Mouse (Mus musculus) embryonic facial prominence, embryonic 10.5 days (tissue): Measurements from ENCODE around the gene Pak1ip1. TPM values are rescaled to one million over a fixed set of nuclear protein-coding genes. Genes with fewer than 3 reads are reported as not detected.

Experiments
- DNase-seq: peaks from one replicate; pipeline ENCODE4 v3.0.0-alpha.2; 2017; ENCODE audit warnings: low spot score
- H3K27ac ChIP-seq: fragments of 300-500 bp; sonication (generic); replicated peaks from 2 replicates; pipeline ENCODE4 v1.5.1; 2016; ENCODE audit warnings: mild to moderate bottlenecking
- H3K27me3 ChIP-seq: fragments of 300-500 bp; sonication (generic); replicated peaks from 2 replicates; pipeline ENCODE4 v1.6.1; 2016; ENCODE audit warnings: low read depth, mild to moderate bottlenecking; ENCODE audit not compliant: poor library complexity, severe bottlenecking
- H3K36me3 ChIP-seq: fragments of 300-500 bp; sonication (generic); replicated peaks from 2 replicates; pipeline ENCODE4 v1.6.1; 2016; ENCODE audit warnings: mild to moderate bottlenecking, moderate library complexity
- H3K4me1 ChIP-seq: fragments of 300-500 bp; sonication (generic); 2 replicates; pipeline ENCODE4 v1.6.1; 2016
- H3K4me3 ChIP-seq: fragments of 300-500 bp; sonication (generic); 2 replicates; pipeline ENCODE4 v1.5.1; 2016; ENCODE audit warnings: mild to moderate bottlenecking, moderate library complexity
- H3K9me3 ChIP-seq: fragments of 300-500 bp; sonication (generic); 2 replicates; pipeline ENCODE4 v1.6.1; 2016; ENCODE audit warnings: mild to moderate bottlenecking
- WGBS: fragments of 180-500 bp; shearing (Covaris S2); methylation state at CpG from one replicate; pipeline ENCODE4 v1.1.7; 2016; 5-methylcytosine and 5-hydroxymethylcytosine counted together
- polyA plus RNA-seq: library from polyadenylated mRNA; unstranded; fragments of >200 nt; fragmentation: Nextera tagmentation; extraction: Ambion mirVana; gene quantifications from 2 replicates; pipeline ENCODE4 v1.2.1, GENCODE M21; 2016

Gene Pak1ip1
- polyA plus RNA-seq, 1 experiment from 2014 or later: 65.7 TPM

DNA sequence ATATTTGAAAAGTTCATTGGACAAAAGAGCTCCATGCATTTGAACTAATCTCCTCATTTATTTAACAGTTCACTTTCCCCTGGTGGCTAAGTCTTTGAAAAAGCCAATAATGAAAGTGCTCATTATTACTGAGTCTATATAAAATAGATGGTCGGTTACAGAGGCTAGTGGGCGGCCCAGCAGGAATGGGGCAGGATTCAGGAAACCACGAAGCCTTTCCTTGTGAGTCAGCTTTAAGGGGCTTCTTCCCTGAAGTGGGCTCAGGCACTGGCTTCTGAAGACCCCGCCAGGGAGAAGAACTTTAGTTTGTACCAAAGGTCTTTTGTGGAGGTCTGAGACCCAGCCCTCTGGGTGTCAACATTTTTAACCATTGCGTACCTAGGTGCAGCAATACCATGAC, 51.1 kb downstream of the Pak1ip1 start:
- Histone ChIP-seq H3K36me3 (no peaks in the 10 kb centered on the region), H3K27me3 (0 out of 2 replicates have a peak, but pooled peaks cover 4% of the 10 kb centered on the region), H3K27ac (no peak overlapping the region), H3K4me1 (no peaks in the 10 kb centered on the region; the same call in 1 of the 2 replicates), H3K4me3 (no peak overlapping the region), H3K9me3 (no peaks in the 10 kb centered on the region)
- no peak for DNase-seq
- WGBS: 58% methylated on average over 5 of the region's 5 CpGs

Other genes with a start within 250 kb of the Pak1ip1 start
- gene Gcnt2, start 141.3 kb upstream of the Pak1ip1 start, polyA plus RNA-seq: 2.1 and 2.9 TPM in 2 replicates
- gene Tmem14c, start 15.3 kb downstream of the Pak1ip1 start, polyA plus RNA-seq: 195 and 202 TPM in 2 replicates
- gene Mak, start 78.7 kb downstream of the Pak1ip1 start, polyA plus RNA-seq: 0.94 and 0.95 TPM in 2 replicates
- gene Gcm2, start 110.0 kb downstream of the Pak1ip1 start, polyA plus RNA-seq: 0.06 TPM in 1 of 2 replicates, not detected in the other
- 0.12 TPM in 1 of 2 replicates, not detected in the other for gene Sycp2l, start 113.3 kb downstream of the Pak1ip1 start, polyA plus RNA-seq
- gene Elovl2, start 219.4 kb downstream of the Pak1ip1 start, polyA plus RNA-seq: 27.5 and 34.1 TPM in 2 replicates
- 11.3 and 12.1 TPM in 2 replicates for gene Smim13, start 248.8 kb downstream of the Pak1ip1 start, polyA plus RNA-seq